Mouse (Mus musculus) midbrain, embryonic 10.5 days (tissue): ENCODE measurements around the gene Fnbp1l. TPM values are rescaled to one million over a fixed set of nuclear protein-coding genes. Genes with fewer than 3 reads are reported as not detected.

Source experiments
- DNase-seq: peaks from one replicate; pipeline ENCODE4 v3.0.0-alpha.2; 2017; ENCODE audit warnings: low spot score
- H3K27ac ChIP-seq: fragments of 300-500 bp; sonication (generic); replicated peaks from 2 replicates; pipeline ENCODE4 v1.5.1; 2016; ENCODE audit warnings: mild to moderate bottlenecking
- H3K27me3 ChIP-seq: fragments of 300-500 bp; sonication (generic); 2 replicates; pipeline ENCODE4 v1.6.1; 2016; ENCODE audit warnings: low read depth, mild to moderate bottlenecking; ENCODE audit not compliant: poor library complexity, severe bottlenecking
- H3K36me3 ChIP-seq: fragments of 300-500 bp; sonication (generic); 2 replicates; pipeline ENCODE4 v1.6.1; 2016; ENCODE audit warnings: mild to moderate bottlenecking, moderate library complexity
- H3K4me1 ChIP-seq: fragments of 300-500 bp; sonication (generic); 2 replicates; pipeline ENCODE4 v1.6.1; 2016
- H3K4me3 ChIP-seq: fragments of 300-500 bp; sonication (generic); 2 replicates; pipeline ENCODE4 v1.5.1; 2016; ENCODE audit warnings: mild to moderate bottlenecking, moderate library complexity
- H3K9me3 ChIP-seq: fragments of 300-500 bp; sonication (generic); replicated peaks from 2 replicates; pipeline ENCODE4 v1.6.1; 2016; ENCODE audit warnings: mild to moderate bottlenecking
- WGBS: fragments of 180-500 bp; shearing (Covaris S2); methylation state at CpG from one replicate; pipeline ENCODE4 v1.1.7; 2016; 5-methylcytosine and 5-hydroxymethylcytosine counted together
- polyA plus RNA-seq: library from polyadenylated mRNA; unstranded; fragments of >200 nt; fragmentation: Nextera tagmentation; extraction: Ambion mirVana; gene quantifications from 2 replicates; pipeline ENCODE4 v1.2.1, GENCODE M21; 2016

Fnbp1l gene
- polyA plus RNA-seq: 50.5 and 62.7 TPM in 2 replicates

DNA sequence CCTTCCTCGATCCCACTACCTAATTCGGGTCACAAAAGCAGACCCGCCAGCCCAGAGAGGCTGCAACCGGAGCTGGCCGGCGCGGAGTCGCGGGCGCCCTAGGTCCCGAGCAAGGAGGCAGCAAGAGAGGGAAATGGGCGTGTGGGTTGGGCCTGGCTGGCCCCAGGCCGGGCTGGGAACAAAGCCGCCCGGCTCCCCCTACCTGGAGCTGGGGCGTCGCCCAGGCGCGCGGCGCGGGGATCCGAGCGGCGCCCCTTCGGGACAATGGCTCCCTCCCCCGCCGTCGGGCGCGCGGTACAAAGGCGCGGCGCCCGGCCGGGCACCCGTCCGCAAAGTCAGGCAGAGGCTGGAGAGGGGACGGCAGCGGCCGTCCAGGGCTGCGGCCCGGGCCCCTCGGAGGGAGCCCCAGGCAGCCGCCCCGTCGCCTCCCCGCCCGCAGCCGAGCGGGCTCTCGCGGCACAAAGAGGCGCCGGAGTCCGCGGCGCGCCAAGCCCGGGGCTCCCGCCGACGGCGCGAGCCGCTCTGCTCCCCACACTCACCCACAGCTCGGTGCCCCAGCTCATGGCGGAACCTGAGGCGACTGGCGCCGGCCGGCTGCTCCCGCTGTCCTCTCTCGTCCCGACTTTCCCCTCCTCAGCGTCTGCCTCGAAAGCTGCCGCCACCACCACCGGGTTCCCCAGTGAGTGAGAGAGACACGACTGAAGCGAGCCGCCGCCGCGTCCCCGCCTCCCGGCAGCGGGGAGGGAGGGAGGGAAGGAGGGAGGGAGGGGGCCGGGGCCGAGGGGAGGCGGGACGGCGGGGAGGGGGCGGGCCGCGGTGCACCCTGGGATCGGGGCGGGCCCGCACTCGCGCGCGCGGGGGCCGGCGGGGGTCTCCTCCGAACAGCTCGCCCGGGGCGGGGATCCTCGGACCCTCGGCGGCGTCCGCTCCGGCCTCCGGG is at the start of gene Fnbp1l:
Gene Fnbp1l (minus strand): TSS at position 725 of the 940 bp plus-strand sequence.
- Histone ChIP-seq H3K4me3 (peak within 1 kb of the TSS; percentile 94), H3K9me3 (no peaks in the 10 kb centered on the region), H3K4me1 (peaks cover 34% of the 10 kb centered on the region), H3K36me3 (no peaks in the 10 kb centered on the region), H3K27me3 (0 out of 2 replicates have a peak, but pooled peaks cover 6% of the 10 kb centered on the region), H3K27ac (peak within 1 kb of the TSS; percentile 100)
- peak; percentile 91 for DNase-seq
- under 1% methylated on average over 91 of the region's 118 CpGs for WGBS

DNA sequence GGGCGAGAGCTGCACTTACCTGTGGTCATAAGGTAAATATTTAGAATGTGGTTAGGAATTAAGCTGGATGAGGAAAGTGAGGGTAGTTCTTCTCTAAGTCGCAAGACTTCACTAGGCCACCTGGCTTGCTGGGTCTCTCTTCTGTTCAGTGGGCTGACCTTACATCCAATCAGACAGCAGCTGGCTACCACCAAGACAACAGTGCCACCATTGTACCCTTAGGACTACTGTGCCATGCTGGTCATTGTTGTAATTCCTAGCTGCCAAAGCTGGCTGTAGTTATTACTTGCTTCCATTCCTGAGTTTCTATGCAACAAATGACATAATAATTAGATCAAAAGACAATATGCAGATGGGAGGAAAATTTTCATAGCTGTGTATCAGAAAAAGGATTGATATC is 41.3 kb upstream of the Fnbp1l start:
- no peaks in the 10 kb centered on the region for H3K27me3 ChIP-seq
- WGBS: 87% methylated on average over 2 of the region's 2 CpGs
- no peak for DNase-seq
- H3K36me3 ChIP-seq: no peaks in the 10 kb centered on the region
- no peaks in the 10 kb centered on the region for H3K9me3 ChIP-seq
- no peak overlapping the region for H3K27ac ChIP-seq
- no peaks in the 10 kb centered on the region for H3K4me1 ChIP-seq
- no peak overlapping the region for H3K4me3 ChIP-seq

DNA sequence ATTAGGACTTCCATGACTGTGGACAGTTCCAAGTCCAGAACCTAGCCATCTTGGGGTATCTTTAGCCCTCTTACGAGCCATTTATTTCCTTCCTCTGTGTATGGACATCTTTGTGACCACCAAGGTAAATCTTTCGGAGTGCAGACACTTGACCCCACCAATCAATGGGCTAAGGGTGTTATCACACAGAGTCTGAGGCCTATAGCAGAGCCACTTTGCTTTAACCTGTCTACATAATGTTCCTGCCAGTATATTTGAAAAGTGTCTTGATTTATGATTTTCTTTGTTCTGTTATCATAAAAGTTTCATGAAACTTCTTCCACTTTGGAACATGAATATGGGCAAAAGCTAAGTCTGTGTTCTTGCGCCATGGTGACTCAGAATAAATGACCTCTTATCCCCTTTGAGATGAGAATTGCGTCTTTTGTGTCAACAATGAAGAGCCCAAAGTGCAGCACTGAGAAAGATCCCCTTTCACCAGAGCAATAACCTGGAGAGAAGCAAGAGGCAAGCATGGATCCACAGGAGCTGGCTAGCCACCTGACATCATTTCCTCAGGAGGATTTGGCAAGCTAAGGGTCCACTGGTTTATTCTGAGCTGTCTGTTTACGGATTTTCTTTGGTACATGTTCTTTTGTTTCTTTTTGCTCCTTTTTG is 39.9 kb upstream of the Fnbp1l start:
- no peak overlapping the region for H3K27ac ChIP-seq
- no peaks in the 10 kb centered on the region for H3K4me1 ChIP-seq
- H3K36me3 ChIP-seq: no peaks in the 10 kb centered on the region
- no peaks in the 10 kb centered on the region for H3K27me3 ChIP-seq
- H3K9me3 ChIP-seq: no peaks in the 10 kb centered on the region
- no peak overlapping the region for H3K4me3 ChIP-seq
- DNase-seq: no peak
- WGBS: 89% methylated on average over 5 of the region's 5 CpGs

DNA sequence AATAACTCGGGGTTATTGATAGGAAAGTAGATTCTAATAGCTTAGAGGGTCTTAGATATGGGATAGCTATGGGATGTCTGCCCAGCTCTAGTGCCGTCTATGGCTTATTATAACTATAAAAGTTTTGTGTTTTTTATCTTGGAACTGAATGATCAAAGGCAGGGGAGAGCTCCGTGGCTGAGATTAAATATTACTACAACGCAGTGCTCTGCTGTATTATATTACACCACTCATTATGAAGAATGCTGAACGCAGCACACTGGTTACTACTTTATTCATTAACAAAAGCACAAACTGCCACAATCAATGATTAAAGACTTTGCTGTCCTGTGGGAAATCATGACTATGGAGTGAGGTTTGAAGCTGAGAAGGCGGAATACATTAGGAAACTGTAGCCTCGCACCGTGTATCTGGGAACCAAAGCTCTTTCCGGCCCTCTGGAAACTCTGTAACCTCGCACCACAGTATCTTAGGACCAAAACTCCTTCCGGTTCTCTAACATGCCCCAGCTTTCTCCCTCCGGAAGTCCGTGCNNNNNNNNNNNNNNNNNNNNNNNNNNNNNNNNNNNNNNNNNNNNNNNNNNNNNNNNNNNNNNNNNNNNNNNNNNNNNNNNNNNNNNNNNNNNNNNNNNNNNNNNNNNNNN is 27.8 kb upstream of the Fnbp1l start:
- H3K36me3 ChIP-seq: no peaks in the 10 kb centered on the region
- peak overlapping the region; percentile 24; the same call in 1 of the 2 replicates for H3K27ac ChIP-seq
- 75% methylated on average over 13 of the region's 13 CpGs for WGBS
- H3K9me3 ChIP-seq: no peaks in the 10 kb centered on the region
- no peak overlapping the region for H3K4me3 ChIP-seq
- no peaks in the 10 kb centered on the region for H3K4me1 ChIP-seq
- no peak for DNase-seq
- H3K27me3 ChIP-seq: no peaks in the 10 kb centered on the region

DNA sequence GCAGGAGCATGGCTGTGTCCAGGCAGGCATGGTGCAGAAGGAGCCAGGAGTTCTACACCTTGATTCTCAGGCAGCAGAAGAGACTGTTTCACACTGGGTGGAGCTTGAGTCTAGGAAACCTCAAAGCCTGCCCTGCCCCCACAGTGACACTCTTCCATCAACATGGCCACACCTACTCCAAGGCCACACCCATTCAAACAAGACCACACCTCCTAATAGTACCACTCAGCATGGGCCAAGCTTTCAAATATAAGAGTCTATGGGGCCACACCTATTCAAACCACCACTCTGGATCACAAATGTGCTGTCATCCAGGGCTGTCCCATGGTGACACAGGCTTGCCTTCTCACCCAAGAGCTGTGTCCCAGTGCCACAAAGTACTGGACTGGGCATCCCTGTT is 20.8 kb upstream of the Fnbp1l start:
- no peaks in the 10 kb centered on the region for H3K9me3 ChIP-seq
- DNase-seq: no peak
- H3K36me3 ChIP-seq: no peaks in the 10 kb centered on the region
- no peak overlapping the region for H3K27ac ChIP-seq
- no peaks in the 10 kb centered on the region for H3K27me3 ChIP-seq
- peaks cover 5% of the 10 kb centered on the region for H3K4me1 ChIP-seq
- no peak overlapping the region for H3K4me3 ChIP-seq

DNA sequence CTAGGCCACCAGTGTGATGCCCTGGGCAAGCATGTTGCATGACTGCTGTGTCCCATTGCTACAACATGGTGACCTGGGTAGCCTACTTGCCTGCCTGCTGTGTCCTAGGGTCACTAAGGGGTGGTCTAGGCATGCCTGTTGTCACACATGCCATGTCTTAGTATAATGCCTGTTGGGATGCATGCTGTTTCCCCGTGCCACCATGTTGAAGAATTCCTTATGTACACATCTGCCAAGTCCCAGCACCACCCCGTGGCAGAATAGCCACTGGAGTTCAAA is 19.6 kb upstream of the Fnbp1l start:
- H3K4me1 ChIP-seq: peaks cover 9% of the 10 kb centered on the region
- H3K36me3 ChIP-seq: no peaks in the 10 kb centered on the region
- H3K27me3 ChIP-seq: no peaks in the 10 kb centered on the region
- no peak for DNase-seq
- no peaks in the 10 kb centered on the region for H3K9me3 ChIP-seq
- 81% methylated on average over 2 of the region's 2 CpGs for WGBS
- H3K4me3 ChIP-seq: no peak overlapping the region
- no peak overlapping the region for H3K27ac ChIP-seq

DNA sequence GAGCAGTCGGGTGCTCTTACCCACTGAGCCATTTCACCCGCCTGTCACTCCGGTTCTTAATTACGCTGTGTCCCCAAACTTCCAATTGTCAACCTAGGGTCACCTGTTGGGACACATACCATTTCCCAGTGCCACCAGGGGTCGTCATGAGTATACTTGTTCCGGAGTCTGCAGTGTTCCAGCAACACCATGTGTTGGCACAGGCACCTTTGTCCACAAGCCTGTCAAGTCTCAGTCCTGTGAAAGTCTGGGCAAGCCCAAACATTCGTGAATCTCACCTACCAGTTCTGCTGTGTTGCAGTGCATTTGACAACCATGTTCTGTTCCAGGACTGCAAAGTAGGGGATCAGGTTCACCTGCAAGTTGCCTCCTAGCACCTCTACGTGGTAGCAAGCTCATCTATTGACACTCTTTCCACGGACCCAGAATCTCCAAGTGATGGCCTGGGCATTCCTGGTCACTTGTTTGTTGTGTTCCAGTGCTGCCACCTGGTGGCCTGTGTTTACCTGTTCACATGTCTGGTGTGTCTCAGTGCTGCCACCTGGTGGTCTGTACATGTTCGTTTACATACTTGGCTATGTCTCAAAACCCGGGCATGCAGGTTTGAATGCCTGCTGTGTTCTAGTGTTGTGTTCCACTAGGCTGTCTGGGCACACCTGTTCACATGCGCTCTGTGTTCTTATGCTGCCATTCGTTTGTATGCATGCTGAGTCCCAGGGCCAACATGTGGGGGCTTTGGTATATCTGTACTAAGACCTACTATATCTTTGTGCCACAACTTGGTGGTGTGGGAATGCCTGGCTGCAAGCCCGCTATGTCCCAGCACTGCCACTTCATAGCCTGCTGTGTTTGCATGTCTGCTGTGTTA is 19.0 kb upstream of the Fnbp1l start:
- WGBS: 42% methylated on average over 14 of the region's 14 CpGs
- peak; percentile 96 for DNase-seq
- Histone ChIP-seq H3K4me1 (peaks cover 9% of the 10 kb centered on the region), H3K4me3 (no peak overlapping the region), H3K9me3 (no peaks in the 10 kb centered on the region), H3K36me3 (no peaks in the 10 kb centered on the region), H3K27ac (no peak overlapping the region), H3K27me3 (no peaks in the 10 kb centered on the region)

DNA sequence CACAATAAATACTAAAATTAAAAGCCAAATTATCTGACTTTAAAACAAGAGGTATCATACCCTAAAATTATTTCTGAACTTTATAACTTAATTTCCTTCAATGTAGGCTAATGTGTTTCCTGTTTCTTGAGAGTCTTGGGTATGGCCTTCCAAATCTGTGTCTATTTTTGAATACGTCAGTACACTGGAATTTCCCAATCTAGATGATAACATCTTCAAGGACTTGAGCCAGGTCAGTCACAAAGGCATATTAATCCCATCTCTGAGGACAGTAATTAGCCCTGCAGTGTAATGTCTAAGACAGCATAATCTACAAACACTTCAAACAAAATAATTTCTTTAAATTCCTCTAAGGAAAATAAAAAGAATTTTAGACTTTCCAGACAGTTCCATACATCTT is 17.8 kb upstream of the Fnbp1l start:
- H3K9me3 ChIP-seq: no peaks in the 10 kb centered on the region
- H3K36me3 ChIP-seq: no peaks in the 10 kb centered on the region
- no peak for DNase-seq
- no peak overlapping the region for H3K4me3 ChIP-seq
- H3K4me1 ChIP-seq: peaks cover 9% of the 10 kb centered on the region
- no peak overlapping the region for H3K27ac ChIP-seq
- no peaks in the 10 kb centered on the region for H3K27me3 ChIP-seq
- 98% methylated on average over 1 of the region's 1 CpGs for WGBS

DNA sequence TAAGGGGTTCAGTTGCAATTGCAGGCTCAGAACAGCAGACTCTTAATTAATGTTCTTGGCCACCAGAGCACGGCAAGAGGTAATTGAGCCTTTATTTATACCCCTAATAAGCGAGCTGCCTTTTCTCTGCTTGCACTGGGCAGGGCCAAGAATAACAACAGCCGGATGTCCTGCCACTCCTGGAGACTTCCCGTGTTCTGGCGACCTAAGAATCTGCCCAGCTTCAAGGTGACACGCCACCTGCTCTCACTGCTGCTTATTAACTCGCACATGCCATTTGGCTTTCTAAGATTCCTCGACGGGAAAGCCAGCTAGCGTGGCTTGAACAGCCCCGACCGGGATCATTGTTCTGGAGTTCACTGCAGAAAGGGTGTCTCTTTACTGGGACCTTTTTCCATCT is 15.7 kb upstream of the Fnbp1l start:
- H3K4me3 ChIP-seq: no peak overlapping the region
- no peaks in the 10 kb centered on the region for H3K27me3 ChIP-seq
- WGBS: 25% methylated on average over 12 of the region's 12 CpGs
- H3K4me1 ChIP-seq: peaks cover 9% of the 10 kb centered on the region
- H3K36me3 ChIP-seq: no peaks in the 10 kb centered on the region
- H3K27ac ChIP-seq: 0 out of 2 replicates have a peak overlapping the region, but pooled peaks have one; percentile 17
- DNase-seq: no peak
- no peaks in the 10 kb centered on the region for H3K9me3 ChIP-seq

DNA sequence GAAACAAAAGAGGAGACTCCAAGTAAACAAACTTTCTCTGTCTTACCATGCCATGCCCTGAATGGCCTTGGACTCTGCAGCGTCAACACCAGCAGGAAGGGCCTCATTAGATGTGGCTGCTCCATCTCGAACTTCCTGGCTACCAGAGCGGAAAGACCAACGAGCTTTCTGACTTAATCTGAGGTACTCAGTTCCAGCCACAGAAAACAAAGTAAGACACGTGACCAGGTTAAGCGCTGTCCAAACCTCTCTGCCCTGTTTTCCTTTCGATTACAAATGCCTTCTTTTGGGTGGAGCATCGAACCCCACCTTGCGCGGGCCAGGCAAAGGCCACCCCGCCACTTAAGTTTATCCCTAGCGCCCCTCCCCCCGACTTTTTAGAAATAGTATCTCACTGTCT is 10.1 kb upstream of the Fnbp1l start:
- peak; percentile 19 for DNase-seq
- Histone ChIP-seq H3K36me3 (no peaks in the 10 kb centered on the region), H3K27ac (no peak overlapping the region; the same call in 1 of the 2 replicates), H3K4me1 (peaks cover 8% of the 10 kb centered on the region), H3K4me3 (peak overlapping the region; percentile 34), H3K27me3 (no peaks in the 10 kb centered on the region), H3K9me3 (no peaks in the 10 kb centered on the region)
- WGBS: 11% methylated on average over 13 of the region's 13 CpGs

DNA sequence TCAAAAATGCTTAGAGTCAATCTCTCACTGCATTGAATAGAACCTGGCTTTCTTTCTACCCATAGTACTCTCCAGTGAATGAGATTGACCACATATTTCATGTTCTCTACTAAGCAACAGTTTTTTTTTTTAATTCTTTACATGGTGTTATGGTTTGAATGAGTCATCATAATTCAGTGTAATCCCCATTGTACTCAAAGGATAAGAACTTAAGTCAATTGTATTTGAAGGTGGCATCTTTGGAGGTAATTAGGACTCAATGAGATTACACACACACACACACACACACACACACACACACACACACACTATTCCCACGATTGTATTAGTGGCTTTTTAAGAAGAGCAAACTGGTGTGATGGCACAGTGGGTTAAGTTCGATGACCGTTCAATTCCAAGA is 9.4 kb upstream of the Fnbp1l start:
- H3K4me1 ChIP-seq: peaks cover 8% of the 10 kb centered on the region
- no peaks in the 10 kb centered on the region for H3K9me3 ChIP-seq
- DNase-seq: no peak
- WGBS: 72% methylated on average over 3 of the region's 3 CpGs
- H3K4me3 ChIP-seq: no peak overlapping the region
- H3K27ac ChIP-seq: no peak overlapping the region
- H3K27me3 ChIP-seq: no peaks in the 10 kb centered on the region
- no peaks in the 10 kb centered on the region for H3K36me3 ChIP-seq

DNA sequence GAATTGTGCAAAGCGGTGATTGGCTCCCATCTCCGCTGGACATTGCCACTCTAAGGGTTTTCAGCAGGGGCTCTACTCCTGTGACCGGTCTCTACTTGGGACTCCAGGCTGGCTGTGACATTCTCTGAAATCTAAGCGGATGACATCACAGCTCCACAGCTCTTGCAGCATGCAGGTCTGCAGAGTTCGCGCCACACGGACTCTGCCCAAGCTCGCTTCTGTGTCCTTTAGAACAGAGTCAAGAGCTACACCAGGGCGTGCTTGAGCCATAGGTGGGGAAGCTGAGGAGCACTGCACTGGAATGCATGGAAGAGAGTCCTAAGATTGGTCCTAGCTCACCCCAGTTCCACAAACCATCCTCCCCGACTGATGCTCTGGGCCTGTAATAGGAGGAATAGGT is 9.0 kb upstream of the Fnbp1l start:
- Histone ChIP-seq H3K27me3 (no peaks in the 10 kb centered on the region), H3K36me3 (no peaks in the 10 kb centered on the region), H3K4me3 (no peak overlapping the region), H3K9me3 (no peaks in the 10 kb centered on the region), H3K4me1 (peaks cover 8% of the 10 kb centered on the region), H3K27ac (no peak overlapping the region)
- DNase-seq: no peak
- 95% methylated on average over 10 of the region's 10 CpGs for WGBS
